Mouse (Mus musculus) hindbrain, embryonic 15.5 days (tissue): Measurements from ENCODE around the gene Nfib. TPM values are rescaled to one million over a fixed set of nuclear protein-coding genes. Genes with fewer than 3 reads are reported as not detected.

Experiments used
- ATAC-seq: fragments of 200-750 bp; cut with Nextera tagmentation; 2 replicates; pipeline ENCODE4 v1.8.0; 2017; ENCODE audit warnings: low read depth, moderate number of reproducible peaks, moderate TSS enrichment; ENCODE audit not compliant: low FRiP score
- H3K27ac ChIP-seq: fragments of 300-500 bp; sonication (generic); replicated peaks from 2 replicates; pipeline ENCODE4 v1.5.1; 2015; ENCODE audit warnings: mild to moderate bottlenecking, inconsistent platforms
- H3K27me3 ChIP-seq: fragments of 300-500 bp; sonication (generic); 2 replicates; pipeline ENCODE4 v1.6.1; 2015; ENCODE audit warnings: control low read depth, inconsistent platforms
- H3K36me3 ChIP-seq: fragments of 300-500 bp; sonication (generic); 2 replicates; pipeline ENCODE4 v1.6.1; 2015; ENCODE audit warnings: control low read depth, inconsistent platforms
- H3K4me1 ChIP-seq: fragments of 300-500 bp; sonication (generic); replicated peaks from 2 replicates; pipeline ENCODE4 v1.6.1; 2015; ENCODE audit warnings: control low read depth, inconsistent platforms
- H3K4me2 ChIP-seq: fragments of 300-500 bp; sonication (generic); 2 replicates; pipeline ENCODE4 v1.6.1; 2015; ENCODE audit warnings: moderate library complexity, mild to moderate bottlenecking, inconsistent platforms
- H3K4me3 ChIP-seq: fragments of 300-500 bp; sonication (generic); 2 replicates; pipeline ENCODE4 v1.5.1; 2015; ENCODE audit warnings: mild to moderate bottlenecking, inconsistent platforms
- H3K9ac ChIP-seq: fragments of 300-500 bp; sonication (generic); 2 replicates; pipeline ENCODE4 v1.6.1; 2015; ENCODE audit warnings: inconsistent platforms
- H3K9me3 ChIP-seq: fragments of 300-500 bp; sonication (generic); 2 replicates; pipeline ENCODE4 v1.6.1; 2016; ENCODE audit warnings: control low read depth, inconsistent platforms
- WGBS: fragments of 180-500 bp; shearing (Covaris S2); methylation state at CpG from one replicate; pipeline ENCODE4 v1.1.7; 2015; 5-methylcytosine and 5-hydroxymethylcytosine counted together
- polyA plus RNA-seq: library from polyadenylated mRNA; unstranded; fragments of >200 nt; fragmentation: Nextera tagmentation; extraction: Ambion mirVana; gene quantifications from 2 replicates; pipeline ENCODE4 v1.2.1, GENCODE M21; 2015

Nfib gene
- polyA plus RNA-seq, 1 experiment from 2014 or later, result 72.5 TPM

GRCm38 (mm10) chr4:82480635-82481034 lies 224.9 kb downstream of the Nfib start:
- Histone ChIP-seq H3K27me3 (no peaks in the 10 kb centered on the region), H3K4me3 (no peak overlapping the region), H3K9me3 (no peaks in the 10 kb centered on the region), H3K4me2 (no peak overlapping the region), H3K36me3 (no peaks in the 10 kb centered on the region), H3K4me1 (peaks cover 8% of the 10 kb centered on the region; the same call in 1 of the 2 replicates), H3K9ac (no peak overlapping the region), H3K27ac (no peak overlapping the region)
- no peak for ATAC-seq
- WGBS, result 73% methylated on average over 9 of the region's 9 CpGs

- Histone ChIP-seq H3K4me3 (no peak overlapping the region), H3K9ac (no peak overlapping the region), H3K4me2 (no peak overlapping the region), H3K27me3 (no peaks in the 10 kb centered on the region), H3K36me3 (no peaks in the 10 kb centered on the region), H3K9me3 (no peaks in the 10 kb centered on the region), H3K4me1 (peaks cover 11% of the 10 kb centered on the region; the same call in 1 of the 2 replicates), H3K27ac (no peak overlapping the region)
- ATAC-seq, result no peak
- 66% methylated on average over 4 of the region's 4 CpGs for WGBS
Observed at GRCm38 (mm10) chr4:82479394-82479793, 226.2 kb downstream of the Nfib start.

GRCm38 (mm10) chr4:82477742-82478141 lies 227.8 kb downstream of the Nfib start:
- Histone ChIP-seq H3K27ac (no peak overlapping the region), H3K4me1 (0 out of 2 replicates have a peak, but pooled peaks cover 11% of the 10 kb centered on the region), H3K4me3 (no peak overlapping the region), H3K36me3 (no peaks in the 10 kb centered on the region), H3K27me3 (no peaks in the 10 kb centered on the region), H3K9me3 (no peaks in the 10 kb centered on the region), H3K9ac (no peak overlapping the region), H3K4me2 (no peak overlapping the region)
- WGBS, result 93% methylated on average over 2 of the region's 2 CpGs
- ATAC-seq, result no peak

- no peaks in the 10 kb centered on the region for H3K27me3 ChIP-seq
- 54% methylated on average over 2 of the region's 2 CpGs for WGBS
Observed at GRCm38 (mm10) chr4:82476411-82476810, 229.1 kb downstream of the Nfib start.

GRCm38 (mm10) chr4:82474334-82474733 lies 231.2 kb downstream of the Nfib start:
- Histone ChIP-seq H3K27ac (no peak overlapping the region), H3K4me1 (peaks cover 28% of the 10 kb centered on the region), H3K27me3 (no peaks in the 10 kb centered on the region), H3K9ac (no peak overlapping the region), H3K9me3 (no peaks in the 10 kb centered on the region), H3K36me3 (no peaks in the 10 kb centered on the region), H3K4me2 (no peak overlapping the region), H3K4me3 (no peak overlapping the region)
- no peak for ATAC-seq
- 82% methylated on average over 5 of the region's 5 CpGs for WGBS

More at GRCm38 (mm10) chr4:82476411-82476810, 229.1 kb downstream of the Nfib start:
- Histone ChIP-seq H3K4me2 (no peak overlapping the region), H3K36me3 (no peaks in the 10 kb centered on the region), H3K4me3 (no peak overlapping the region), H3K9ac (no peak overlapping the region), H3K9me3 (no peaks in the 10 kb centered on the region), H3K27ac (no peak overlapping the region), H3K4me1 (peaks cover 18% of the 10 kb centered on the region)
- no peak for ATAC-seq

- no peaks in the 10 kb centered on the region for H3K27me3 ChIP-seq
- H3K27ac ChIP-seq, result no peak overlapping the region
- H3K9me3 ChIP-seq, result no peaks in the 10 kb centered on the region
- ATAC-seq, result no peak
- H3K36me3 ChIP-seq, result no peaks in the 10 kb centered on the region
- peaks cover 44% of the 10 kb centered on the region for H3K4me1 ChIP-seq
- no peak overlapping the region for H3K9ac ChIP-seq
- H3K4me2 ChIP-seq, result no peak overlapping the region
- WGBS, result 84% methylated on average over 3 of the region's 3 CpGs
- H3K4me3 ChIP-seq, result no peak overlapping the region
Observed at GRCm38 (mm10) chr4:82470938-82471320, 234.6 kb downstream of the Nfib start.

- Histone ChIP-seq H3K27me3 (no peaks in the 10 kb centered on the region), H3K4me3 (no peak overlapping the region), H3K9ac (no peak overlapping the region), H3K4me1 (peaks cover 50% of the 10 kb centered on the region), H3K9me3 (no peaks in the 10 kb centered on the region), H3K27ac (no peak overlapping the region), H3K36me3 (no peaks in the 10 kb centered on the region), H3K4me2 (no peak overlapping the region)
- WGBS, result 74% methylated on average over 5 of the region's 5 CpGs
- no peak for ATAC-seq
Observed at GRCm38 (mm10) chr4:82470212-82470937, 235.2 kb downstream of the Nfib start.

GRCm38 (mm10) chr4:82468944-82469343 lies 236.6 kb downstream of the Nfib start:
- no peaks in the 10 kb centered on the region for H3K9me3 ChIP-seq
- peaks cover 58% of the 10 kb centered on the region for H3K4me1 ChIP-seq
- 85% methylated on average over 3 of the region's 3 CpGs for WGBS
- no peaks in the 10 kb centered on the region for H3K36me3 ChIP-seq
- no peak overlapping the region for H3K27ac ChIP-seq
- H3K4me3 ChIP-seq, result no peak overlapping the region
- H3K27me3 ChIP-seq, result no peaks in the 10 kb centered on the region
- H3K9ac ChIP-seq, result no peak overlapping the region
- no peak for ATAC-seq
- no peak overlapping the region for H3K4me2 ChIP-seq

GRCm38 (mm10) chr4:82466717-82467116 lies 238.8 kb downstream of the Nfib start:
- H3K36me3 ChIP-seq, result no peaks in the 10 kb centered on the region
- H3K4me2 ChIP-seq, result no peak overlapping the region
- H3K9me3 ChIP-seq, result no peaks in the 10 kb centered on the region
- no peak overlapping the region for H3K9ac ChIP-seq
- ATAC-seq, result no peak
- WGBS, result 70% methylated on average over 8 of the region's 8 CpGs
- H3K27ac ChIP-seq, result peak overlapping the region; percentile 55
- peaks cover 58% of the 10 kb centered on the region for H3K4me1 ChIP-seq
- no peaks in the 10 kb centered on the region for H3K27me3 ChIP-seq
- no peak overlapping the region for H3K4me3 ChIP-seq

GRCm38 (mm10) chr4:82466144-82466543 lies 239.4 kb downstream of the Nfib start:
- H3K4me1 ChIP-seq, result peaks cover 54% of the 10 kb centered on the region
- H3K4me3 ChIP-seq, result no peak overlapping the region
- ATAC-seq, result no peak
- no peaks in the 10 kb centered on the region for H3K27me3 ChIP-seq
- H3K4me2 ChIP-seq, result no peak overlapping the region
- H3K36me3 ChIP-seq, result no peaks in the 10 kb centered on the region
- peak overlapping the region; percentile 55 for H3K27ac ChIP-seq
- H3K9me3 ChIP-seq, result no peaks in the 10 kb centered on the region
- WGBS, result 67% methylated on average over 6 of the region's 6 CpGs
- no peak overlapping the region for H3K9ac ChIP-seq

- peak; percentile 35; the same call in 1 of the 2 replicates for ATAC-seq
- 39% methylated on average over 8 of the region's 8 CpGs for WGBS
- Histone ChIP-seq H3K4me1 (peaks cover 46% of the 10 kb centered on the region), H3K27me3 (no peaks in the 10 kb centered on the region), H3K9me3 (no peaks in the 10 kb centered on the region), H3K4me3 (no peak overlapping the region), H3K27ac (no peak overlapping the region), H3K36me3 (no peaks in the 10 kb centered on the region), H3K4me2 (no peak overlapping the region), H3K9ac (no peak overlapping the region)
Observed at GRCm38 (mm10) chr4:82464051-82464632, 241.4 kb downstream of the Nfib start.

GRCm38 (mm10) chr4:82463189-82463715 lies 242.3 kb downstream of the Nfib start:
- no peaks in the 10 kb centered on the region for H3K36me3 ChIP-seq
- no peak overlapping the region for H3K9ac ChIP-seq
- H3K4me1 ChIP-seq, result peaks cover 47% of the 10 kb centered on the region
- no peaks in the 10 kb centered on the region for H3K9me3 ChIP-seq
- no peak overlapping the region for H3K4me3 ChIP-seq
- H3K27me3 ChIP-seq, result no peaks in the 10 kb centered on the region
- 37% methylated on average over 7 of the region's 7 CpGs for WGBS
- H3K27ac ChIP-seq, result no peak overlapping the region
- no peak for ATAC-seq
- H3K4me2 ChIP-seq, result no peak overlapping the region
